Comparison of ENCODE assay signal across 25 mouse cellular contexts in the genomic region with DNA sequence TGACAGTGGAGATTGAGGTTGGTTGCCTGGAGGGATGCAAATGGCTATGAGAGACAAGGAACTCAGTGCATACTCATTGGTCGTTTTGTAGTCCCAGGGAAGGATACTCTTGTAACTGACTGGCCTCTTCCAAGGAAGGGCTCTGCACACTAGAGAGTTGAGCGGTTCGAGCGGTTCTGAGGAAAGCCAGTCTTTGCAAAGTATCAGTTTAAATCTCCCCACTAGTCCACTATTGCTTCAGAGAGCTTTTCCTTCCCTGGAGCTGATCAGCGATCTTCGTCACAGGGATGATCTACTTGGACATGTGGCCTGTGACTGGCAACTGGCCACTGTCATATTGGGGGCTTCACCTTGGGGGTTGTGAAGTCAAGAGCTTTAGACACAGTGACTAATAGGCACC.
"Had no signal": no experiment of that assay in that cellular context is flagged by ENCODE, and none has a peak within 500 bp of the region (broad histone marks: within the 10 kb centered on the region; RNA-seq: fewer than 3 reads in every experiment).

No protein-coding gene starts in this region.

- H3K9me3 ChIP-seq: heart, embryonic 10.5 days; heart, embryonic 12.5 days; intestine, embryonic 15.5 days; limb, embryonic 10.5 days; liver, embryonic 13.5 days had no signal

- ATAC-seq: hindbrain, embryonic 16.5 days; inflammation-experienced regulatory T-cells, adult 6 months; intestine, embryonic 15.5 days; intestine, postnatal 0 days had no signal

- H3K36me3 ChIP-seq: heart, embryonic 10.5 days; heart, embryonic 12.5 days; intestine, embryonic 15.5 days; liver, embryonic 13.5 days had no signal

- H3K4me3 ChIP-seq: gastrocnemius, adult 2 months; heart, adult 2 months; heart, embryonic 12.5 days; intestine, embryonic 15.5 days; layer of hippocampus, adult 2 months; left cerebral cortex, adult 2 months; limb, embryonic 10.5 days; limb, embryonic 12.5 days; liver, embryonic 13.5 days had no signal

- H3K27ac ChIP-seq: gastrocnemius, adult 2 months; heart, adult 2 months; heart, embryonic 10.5 days; hindbrain, embryonic 14.5 days; intestine, embryonic 15.5 days; layer of hippocampus, adult 2 months; left cerebral cortex, adult 2 months; limb, embryonic 10.5 days; limb, embryonic 12.5 days; liver, embryonic 13.5 days had no signal

- H3K4me1 ChIP-seq: intestine, embryonic 15.5 days; limb, embryonic 12.5 days; liver, embryonic 13.5 days had no signal

- H3K4me2 ChIP-seq: hindbrain, embryonic 14.5 days; intestine, embryonic 15.5 days; limb, embryonic 12.5 days; liver, embryonic 11.5 days; liver, embryonic 13.5 days had no signal

- H3K9ac ChIP-seq: heart, embryonic 12.5 days; hindbrain, embryonic 14.5 days; intestine, embryonic 15.5 days; limb, embryonic 12.5 days; liver, embryonic 13.5 days had no signal

- DNase-seq: gastrocnemius, adult 2 months; gastrocnemius, postnatal 10 days; gastrocnemius, postnatal 25 days; heart, adult 2 months; heart, postnatal 10 days; heart, postnatal 4 days; kidney, adult 18-20 months; kidney, adult 8-10 months; kidney, postnatal 10 days; kidney, postnatal 25 days; kidney, postnatal 4 days; liver; liver, embryonic 13.5 days had no signal

- H3K27me3 ChIP-seq: heart, embryonic 12.5 days; intestine, embryonic 15.5 days; limb, embryonic 12.5 days; liver, embryonic 13.5 days had no signal
